Mouse (Mus musculus) embryonic fibroblast, embryonic 13.5 days (primary cell): Measurements from ENCODE around the gene Speg. TPM values are rescaled to one million over a fixed set of nuclear protein-coding genes. Genes with fewer than 3 reads are reported as not detected.
A peak's percentile ranks its signal among the peaks of the same experiment; 100 is the strongest.

Experiments used
- H3K27ac ChIP-seq: 2 replicates; pipeline ENCODE4 v1.5.1; 2012; ENCODE audit warnings: low read length, control low read depth, inconsistent platforms; ENCODE audit not compliant: insufficient read depth
- H3K4me1 ChIP-seq: 2 replicates; pipeline ENCODE4 v1.6.1; 2011; ENCODE audit warnings: low read length; ENCODE audit not compliant: control insufficient read depth, insufficient read depth
- H3K4me3 ChIP-seq: 2 replicates; pipeline ENCODE4 v1.5.1; 2011; ENCODE audit warnings: mild to moderate bottlenecking, control low read depth, low read length; ENCODE audit not compliant: insufficient read depth
- CTCF ChIP-seq: IDR thresholded peaks from 2 replicates; pipeline ENCODE4 v1.5.1; 2011; ENCODE audit warnings: mild to moderate bottlenecking, control low read depth, low read length, moderate library complexity, borderline replicate concordance; ENCODE audit not compliant: insufficient read depth
- POLR2A ChIP-seq: IDR thresholded peaks from 2 replicates; pipeline ENCODE4 v1.6.1; 2011; ENCODE audit warnings: low read depth, mild to moderate bottlenecking, control low read depth, low read length, moderate library complexity
- polyA plus RNA-seq: library from polyadenylated mRNA; stranded (reverse); fragments of >200 nt; gene quantifications from 2 replicates; pipeline ENCODE4 v1.2.4, GENCODE M21; 2011; ENCODE audit warnings: low read depth; ENCODE audit not compliant: missing spikeins, insufficient read length

Speg gene
- polyA plus RNA-seq, 1 experiment = 54.2 TPM

GRCm38 (mm10) chr1:75469287-75469825 is 94.3 kb downstream of the Speg start:
- Histone ChIP-seq H3K27ac (no peak overlapping the region), H3K4me1 (no peaks in the 10 kb centered on the region), H3K4me3 (no peak overlapping the region)
- no peak for TF ChIP-seq CTCF
- no peak for TF ChIP-seq POLR2A

- H3K4me3 ChIP-seq = no peak overlapping the region
- TF ChIP-seq CTCF (no peak), POLR2A (no peak)
- no peak overlapping the region for H3K27ac ChIP-seq
- peaks cover 5% of the 10 kb centered on the region for H3K4me1 ChIP-seq
These were observed 101.3 kb downstream of the Speg start for GRCm38 (mm10) chr1:75476441-75476840.

GRCm38 (mm10) chr1:75477264-75477965 is 102.3 kb downstream of the Speg start:
- TF ChIP-seq POLR2A (no peak), CTCF (peak; percentile 91)
- H3K4me3 ChIP-seq = peak overlapping the region; percentile 79
- H3K27ac ChIP-seq = no peak overlapping the region
- H3K4me1 ChIP-seq = peaks cover 5% of the 10 kb centered on the region

- TF ChIP-seq POLR2A = no peak
- no peak for TF ChIP-seq CTCF
- H3K4me1 ChIP-seq = peaks cover 5% of the 10 kb centered on the region
- peak overlapping the region; percentile 79 for H3K4me3 ChIP-seq
These were observed 102.8 kb downstream of the Speg start for GRCm38 (mm10) chr1:75477966-75478290.

GRCm38 (mm10) chr1:75478497-75478896 is 103.4 kb downstream of the Speg start:
- peaks cover 5% of the 10 kb centered on the region for H3K4me1 ChIP-seq
- H3K4me3 ChIP-seq = peak overlapping the region; percentile 79
- H3K27ac ChIP-seq = peak overlapping the region; percentile 84
- no peak for TF ChIP-seq CTCF
- no peak for TF ChIP-seq POLR2A

More at GRCm38 (mm10) chr1:75477966-75478290, 102.8 kb downstream of the Speg start:
- no peak overlapping the region for H3K27ac ChIP-seq

- H3K27ac ChIP-seq = peak within 1 kb of the TSS; percentile 84
- TF ChIP-seq CTCF (no peak), POLR2A (peak; percentile 74)
- H3K4me3 ChIP-seq = peak within 1 kb of the TSS; percentile 79
- peaks cover 5% of the 10 kb centered on the region for H3K4me1 ChIP-seq
These were observed 104.0 kb downstream of the Speg start, which contains the start of the genes Chpf and Tmem198 for GRCm38 (mm10) chr1:75478916-75479634. Gene Chpf (minus strand): TSS chr1:75479307. Gene Tmem198 (plus strand): TSS chr1:75479532.

GRCm38 (mm10) chr1:75479635-75479989 is 104.5 kb downstream of the Speg start:
- no peak for TF ChIP-seq POLR2A
- no peak for TF ChIP-seq CTCF
- H3K4me1 ChIP-seq = peaks cover 5% of the 10 kb centered on the region
- H3K27ac ChIP-seq = no peak overlapping the region
- H3K4me3 ChIP-seq = peak overlapping the region; percentile 31; the same call in 1 of the 2 replicates

- no peak overlapping the region for H3K27ac ChIP-seq
- no peak overlapping the region for H3K4me3 ChIP-seq
- H3K4me1 ChIP-seq = peaks cover 5% of the 10 kb centered on the region
- TF ChIP-seq POLR2A (no peak), CTCF (no peak)
These were observed 104.9 kb downstream of the Speg start for GRCm38 (mm10) chr1:75480036-75480435.

GRCm38 (mm10) chr1:75480735-75481134 is 105.6 kb downstream of the Speg start:
- Histone ChIP-seq H3K4me3 (no peak overlapping the region), H3K4me1 (peaks cover 5% of the 10 kb centered on the region), H3K27ac (no peak overlapping the region)
- no peak for TF ChIP-seq POLR2A
- TF ChIP-seq CTCF = no peak

Other genes starting within 250 kb of the Speg start
- gene Slc23a3, start 241.4 kb upstream of the Speg start, polyA plus RNA-seq = 0.42 TPM in 1 of 2 replicates, not detected in the other
- gene Cnppd1, start 232.6 kb upstream of the Speg start, polyA plus RNA-seq = 34.2 and 40.9 TPM in 2 replicates
- 31.9 and 44.3 TPM in 2 replicates for gene Retreg2, start 232.5 kb upstream of the Speg start, polyA plus RNA-seq
- gene Zfand2b, start 206.7 kb upstream of the Speg start, polyA plus RNA-seq = 11.8 and 14.8 TPM in 2 replicates
- 7.0 and 13.4 TPM in 2 replicates for gene Abcb6, start 194.9 kb upstream of the Speg start, polyA plus RNA-seq
- 10.1 and 15.6 TPM in 2 replicates for gene Ankzf1, start 183.1 kb upstream of the Speg start, polyA plus RNA-seq
- gene Atg9a, start 183.1 kb upstream of the Speg start, polyA plus RNA-seq = 31.1 and 32.6 TPM in 2 replicates
- gene Glb1l, start 164.5 kb upstream of the Speg start, polyA plus RNA-seq = 25.1 and 34.3 TPM in 2 replicates
- 57.3 and 59.4 TPM in 2 replicates for gene Stk16, start 164.5 kb upstream of the Speg start, polyA plus RNA-seq
- gene Tuba4a, start 155.4 kb upstream of the Speg start, polyA plus RNA-seq = 27.8 and 46.8 TPM in 2 replicates
- not detected in 2 replicates for gene A630095N17Rik, start 143.2 kb upstream of the Speg start, polyA plus RNA-seq
- 28.4 and 31.8 TPM in 2 replicates for gene Dnajb2, start 138.9 kb upstream of the Speg start, polyA plus RNA-seq
- 67.6 and 114 TPM in 2 replicates for gene Ptprn, start 110.8 kb upstream of the Speg start, polyA plus RNA-seq
- not detected in 2 replicates for gene Resp18, start 96.9 kb upstream of the Speg start, polyA plus RNA-seq
- 79.7 and 96.9 TPM in 2 replicates for gene Dnpep, start 57.3 kb upstream of the Speg start, polyA plus RNA-seq
- gene Des, start 15.0 kb upstream of the Speg start, polyA plus RNA-seq = 11.3 and 12.3 TPM in 2 replicates
- 70.6 and 77.6 TPM in 2 replicates for gene Gmppa, start 60.6 kb downstream of the Speg start, polyA plus RNA-seq
- not detected in 2 replicates for gene Asic4, start 75.1 kb downstream of the Speg start, polyA plus RNA-seq
- 68.1 and 82.3 TPM in 2 replicates for gene Chpf, start 104.0 kb downstream of the Speg start, polyA plus RNA-seq
- gene Tmem198, start 104.2 kb downstream of the Speg start, polyA plus RNA-seq = 0.70 and 1.2 TPM in 2 replicates
- gene Obsl1, start 131.2 kb downstream of the Speg start, polyA plus RNA-seq = 34.9 and 40.0 TPM in 2 replicates
- 3.5 and 5.5 TPM in 2 replicates for gene Inha, start 131.8 kb downstream of the Speg start, polyA plus RNA-seq
- 8.7 and 13.4 TPM in 2 replicates for gene Stk11ip, start 146.2 kb downstream of the Speg start, polyA plus RNA-seq
- gene Slc4a3, start 171.0 kb downstream of the Speg start, polyA plus RNA-seq = 15.2 and 19.9 TPM in 2 replicates